Mouse (Mus musculus) neural tube, embryonic 11.5 days (tissue): Measurements from ENCODE around the gene Tapbp. TPM values are rescaled to one million over a fixed set of nuclear protein-coding genes. Genes with fewer than 3 reads are reported as not detected.
"Not testable (repeated sequence)": the region's sequence is repeated elsewhere in the genome, so short reads cannot be mapped to it uniquely, and the experiment has no call there.

Experiments used
- ATAC-seq: fragments of 200-750 bp; cut with Nextera tagmentation; 2 replicates; pipeline ENCODE4 v1.8.0; 2017; ENCODE audit warnings: moderate number of reproducible peaks, mild to moderate bottlenecking, moderate TSS enrichment, moderate library complexity; ENCODE audit not compliant: insufficient read depth, low FRiP score, low TSS enrichment
- DNase-seq: peaks from one replicate; pipeline ENCODE4 v3.0.0-alpha.2; 2015; ENCODE audit warnings: low spot score
- H3K27ac ChIP-seq: fragments of 300-500 bp; sonication (generic); 2 replicates; pipeline ENCODE4 v1.5.1; 2014; ENCODE audit warnings: low read depth, mild to moderate bottlenecking, low read length
- H3K27me3 ChIP-seq: fragments of 300-500 bp; sonication (generic); 2 replicates; pipeline ENCODE4 v1.6.1; 2014; ENCODE audit warnings: mild to moderate bottlenecking, low read length, mixed read lengths; ENCODE audit not compliant: control insufficient read depth, insufficient read depth
- H3K36me3 ChIP-seq: fragments of 300-500 bp; sonication (generic); 2 replicates; pipeline ENCODE4 v1.6.1; 2014; ENCODE audit warnings: mild to moderate bottlenecking, low read length, moderate library complexity, mixed read lengths; ENCODE audit not compliant: control insufficient read depth, insufficient read depth
- H3K4me1 ChIP-seq: fragments of 300-500 bp; sonication (generic); 2 replicates; pipeline ENCODE4 v1.6.1; 2014; ENCODE audit warnings: low read length, mixed read lengths; ENCODE audit not compliant: control insufficient read depth, insufficient read depth
- H3K4me2 ChIP-seq: fragments of 300-500 bp; sonication (generic); 2 replicates; pipeline ENCODE4 v1.6.1; 2014; ENCODE audit warnings: low read depth, mild to moderate bottlenecking, moderate library complexity
- H3K4me3 ChIP-seq: fragments of 300-500 bp; sonication (generic); 2 replicates; pipeline ENCODE4 v1.5.1; 2014; ENCODE audit warnings: low read depth, low read length
- H3K9ac ChIP-seq: fragments of 300-500 bp; sonication (generic); 2 replicates; pipeline ENCODE4 v1.6.1; 2014; ENCODE audit warnings: mild to moderate bottlenecking, low read length
- H3K9me3 ChIP-seq: fragments of 300-500 bp; sonication (generic); 2 replicates; pipeline ENCODE4 v1.6.1; 2016; ENCODE audit warnings: low read length; ENCODE audit not compliant: control insufficient read depth
- WGBS: fragments of 180-500 bp; shearing (Covaris S2); extraction: QIAGEN DNeasy Blood & Tissue Kit; methylation state at CpG from one replicate; pipeline ENCODE4 v1.1.7; 2014; 5-methylcytosine and 5-hydroxymethylcytosine counted together
- polyA plus RNA-seq: library from polyadenylated mRNA; unstranded; fragments of >200 nt; fragmentation: Nextera tagmentation; extraction: Ambion mirVana; gene quantifications from 2 replicates; pipeline ENCODE4 v1.2.1, GENCODE M21; 2014

Tapbp gene
- 12.9 and 16.2 TPM in 2 replicates for polyA plus RNA-seq

DNA sequence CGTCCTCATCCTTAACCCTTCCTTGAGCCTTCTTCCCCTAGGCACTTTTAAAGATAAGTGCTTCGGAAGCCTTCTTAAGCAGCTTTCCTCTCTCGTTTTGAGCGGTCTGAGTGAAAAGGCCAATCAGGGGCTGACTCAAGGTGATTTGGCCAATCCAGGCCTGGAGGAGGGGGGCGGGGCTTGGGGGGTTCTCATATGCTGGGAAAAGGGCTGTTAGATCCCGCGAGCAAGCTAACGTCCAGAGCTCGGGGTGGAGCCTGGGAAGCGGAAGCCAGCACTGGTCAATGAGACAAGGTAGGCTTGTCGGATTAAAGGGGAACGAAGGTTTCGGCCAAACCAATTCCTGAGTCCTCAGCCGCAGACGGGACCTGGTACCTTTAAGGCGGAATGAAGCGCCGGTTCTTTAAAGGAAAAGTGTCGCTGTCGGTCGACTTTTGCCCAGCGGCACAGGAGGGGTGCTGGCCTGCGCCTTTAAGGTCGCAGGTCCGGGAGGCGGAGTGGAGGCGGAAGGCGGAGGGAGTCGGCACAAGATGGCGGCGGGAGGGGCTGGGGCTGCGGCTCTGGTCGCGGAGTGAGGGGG is at the start of gene Tapbp, which contains the start of gene Zbtb22:
TSS of gene Tapbp (plus strand) at position 229 of the 580 bp plus-strand sequence.
TSS of gene Zbtb22 (plus strand) at position 234 of the 580 bp plus-strand sequence.
- Histone ChIP-seq H3K4me3 (peak within 1 kb of the TSS; percentile 50), H3K9me3 (no peaks in the 10 kb centered on the region), H3K27ac (0 out of 2 replicates have a peak within 1 kb of the TSS, but pooled peaks have one; percentile 63), H3K27me3 (no peaks in the 10 kb centered on the region), H3K4me1 (peaks cover 20% of the 10 kb centered on the region), H3K36me3 (peaks cover 23% of the 10 kb centered on the region), H3K4me2 (peak within 1 kb of the TSS; percentile 54), H3K9ac (peak within 1 kb of the TSS; percentile 52)
- under 1% methylated on average over 31 of the region's 34 CpGs for WGBS
- ATAC-seq (peak; percentile 89), DNase-seq (peak; percentile 97)

DNA sequence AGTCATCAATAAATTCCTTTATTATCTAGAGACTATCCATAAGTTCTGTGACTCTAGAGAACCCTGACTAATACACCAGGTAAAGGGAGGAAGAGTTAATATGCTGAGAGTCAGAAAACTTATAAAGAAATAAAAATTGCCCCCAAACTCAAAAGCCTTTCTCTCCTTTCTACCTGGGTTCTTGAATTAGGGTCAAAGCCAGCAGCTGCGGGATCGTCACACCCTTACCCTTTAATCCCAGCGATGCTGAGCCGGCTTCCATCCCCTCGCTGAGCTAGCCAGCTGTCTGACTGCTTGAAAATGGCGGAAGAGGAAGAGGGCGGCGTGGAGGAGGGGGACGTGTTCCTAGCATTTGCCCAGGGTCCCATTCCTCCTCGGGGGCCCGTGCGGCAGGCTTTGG is 42.2 kb upstream of the Tapbp start, which contains the start of gene Gm7029:
TSS of gene Gm7029 (plus strand) at position 301 of the 400 bp plus-strand sequence.
- DNase-seq, H3K4me3 ChIP-seq, ATAC-seq: not testable (repeated sequence)

DNA sequence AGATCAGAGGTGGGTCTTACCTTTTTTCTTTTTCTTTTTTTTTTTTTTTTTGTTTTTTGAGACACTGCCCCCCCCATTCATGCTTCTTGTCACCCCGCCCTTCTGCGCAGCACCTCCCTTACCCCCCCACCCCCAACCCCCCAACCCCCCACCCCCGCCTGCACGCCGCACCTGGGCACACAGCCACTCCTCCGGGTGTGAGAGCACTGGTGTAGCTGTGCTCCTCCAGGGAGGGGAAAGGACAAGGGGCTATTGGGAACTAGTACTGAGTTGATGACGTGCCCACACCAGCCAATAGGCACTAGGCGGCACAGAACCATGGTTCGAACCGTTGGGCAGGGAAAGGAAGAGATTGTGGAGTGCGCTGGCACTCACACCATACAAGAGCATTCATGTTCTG is 41.3 kb upstream of the Tapbp start:
- H3K4me1 ChIP-seq: no peaks in the 10 kb centered on the region
- no peak for DNase-seq
- H3K27ac ChIP-seq: no peak overlapping the region
- no peak overlapping the region for H3K4me3 ChIP-seq
- H3K36me3 ChIP-seq: no peaks in the 10 kb centered on the region
- H3K9me3 ChIP-seq: no peaks in the 10 kb centered on the region
- no peaks in the 10 kb centered on the region for H3K27me3 ChIP-seq
- no peak for ATAC-seq
- H3K4me2 ChIP-seq: no peak overlapping the region
- WGBS: 91% methylated on average over 11 of the region's 11 CpGs
- H3K9ac ChIP-seq: no peak overlapping the region

More for the DNA sequence above, 42.2 kb upstream of the Tapbp start, which contains the start of gene Gm7029:
- H3K36me3 ChIP-seq, H3K9me3 ChIP-seq, H3K4me1 ChIP-seq, H3K27ac ChIP-seq, H3K4me2 ChIP-seq, H3K9ac ChIP-seq, H3K27me3 ChIP-seq: not testable (repeated sequence)
- WGBS: 89% methylated on average over 3 of the region's 12 CpGs

DNA sequence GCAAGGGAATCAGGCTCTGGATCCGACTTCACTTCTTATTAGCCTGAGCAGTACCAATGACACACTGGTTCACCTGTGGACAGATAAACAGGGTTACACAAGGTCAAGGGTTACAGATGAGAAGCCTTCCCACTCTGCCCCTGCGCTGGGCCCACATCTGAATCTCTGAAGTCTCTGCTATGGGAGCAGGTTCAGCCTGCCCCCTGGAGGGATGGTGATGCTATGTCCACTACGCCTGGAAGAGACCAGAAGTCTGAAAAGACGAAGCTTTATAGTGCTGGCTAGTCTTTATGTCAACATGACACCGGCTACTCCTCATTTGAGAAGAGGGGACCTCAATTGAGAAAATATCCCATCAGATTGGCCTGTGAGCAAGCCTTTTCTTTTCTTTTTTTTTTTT is 39.9 kb upstream of the Tapbp start:
- not testable (repeated sequence) for H3K4me2 ChIP-seq

DNA sequence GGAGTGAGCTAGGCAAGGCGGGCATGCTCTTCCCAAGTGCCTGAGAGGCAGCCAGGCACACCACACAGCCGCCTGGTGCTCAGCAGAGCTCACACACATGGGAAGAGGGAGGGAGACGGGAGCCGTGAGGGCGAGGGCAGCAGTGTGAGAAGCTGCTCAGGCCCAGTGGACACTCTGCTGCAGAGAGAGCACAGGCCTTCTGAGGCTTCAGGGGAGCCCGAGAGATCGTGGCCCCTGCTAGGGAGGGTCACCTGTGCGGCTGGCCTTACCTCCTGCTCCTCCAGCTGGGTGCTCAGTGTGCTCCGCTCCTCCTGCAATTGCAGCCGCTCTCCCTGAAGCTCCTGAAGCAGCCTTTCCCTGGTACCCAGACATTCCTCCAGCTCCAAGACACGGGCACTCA is 31.4 kb upstream of the Tapbp start:
- H3K4me1 ChIP-seq, H3K36me3 ChIP-seq, H3K9ac ChIP-seq, H3K4me3 ChIP-seq, ATAC-seq, H3K9me3 ChIP-seq, H3K27ac ChIP-seq, H3K4me2 ChIP-seq, DNase-seq, H3K27me3 ChIP-seq: not testable (repeated sequence)
- 95% methylated on average over 6 of the region's 11 CpGs for WGBS

More for the DNA sequence above, 39.9 kb upstream of the Tapbp start:
- peak; percentile 22 for DNase-seq
- not testable (repeated sequence) for H3K9me3 ChIP-seq, ATAC-seq, H3K27me3 ChIP-seq, H3K36me3 ChIP-seq, H3K4me1 ChIP-seq, H3K27ac ChIP-seq, H3K4me3 ChIP-seq, H3K9ac ChIP-seq
- 82% methylated on average over 5 of the region's 5 CpGs for WGBS

DNA sequence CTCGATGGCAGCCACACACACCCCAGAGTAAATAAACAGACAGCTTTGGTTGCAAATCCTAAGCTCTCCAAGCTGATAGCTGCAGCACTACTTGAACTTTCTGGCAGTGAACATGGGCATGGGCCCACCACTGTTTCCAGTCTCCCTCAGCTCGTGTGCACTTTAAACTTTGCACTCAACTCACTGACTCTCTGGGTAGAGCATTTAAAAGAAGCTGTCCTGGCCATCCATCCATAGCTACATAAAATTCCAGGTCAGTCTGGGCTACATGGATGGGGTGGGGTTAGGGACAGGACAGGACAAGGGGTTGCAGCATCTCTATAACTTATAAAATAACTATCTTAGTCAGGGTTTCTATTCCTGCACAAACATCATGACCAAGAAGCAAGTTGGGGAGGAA is 27.9 kb upstream of the Tapbp start:
- H3K9me3 ChIP-seq, DNase-seq, H3K36me3 ChIP-seq, ATAC-seq, H3K4me2 ChIP-seq, H3K27ac ChIP-seq, H3K9ac ChIP-seq, H3K27me3 ChIP-seq, H3K4me3 ChIP-seq, H3K4me1 ChIP-seq: not testable (repeated sequence)
- 81% methylated on average over 2 of the region's 2 CpGs for WGBS

DNA sequence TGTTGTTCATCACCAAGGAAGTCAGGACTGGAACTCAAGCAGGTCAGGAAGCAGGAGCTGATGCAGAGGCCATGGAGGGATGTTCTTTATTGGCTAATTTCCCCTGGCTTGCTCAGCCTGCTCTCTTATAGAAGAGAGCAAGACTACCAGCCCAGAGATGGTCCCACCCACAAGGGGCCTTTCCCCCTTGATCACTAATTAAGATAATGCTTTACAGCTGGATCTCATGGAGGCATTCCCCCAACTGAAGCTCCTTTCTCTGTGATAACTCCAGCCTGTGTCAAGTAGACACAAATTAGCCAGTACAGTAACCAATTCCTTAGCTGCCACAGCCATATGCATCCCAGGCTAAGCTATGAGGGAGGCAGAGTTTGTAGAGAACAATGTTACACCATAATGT is 27.5 kb upstream of the Tapbp start:
- H3K36me3 ChIP-seq, H3K4me2 ChIP-seq, H3K27ac ChIP-seq, ATAC-seq, DNase-seq, H3K4me3 ChIP-seq, H3K9ac ChIP-seq, H3K27me3 ChIP-seq, H3K4me1 ChIP-seq, H3K9me3 ChIP-seq: not testable (repeated sequence)

DNA sequence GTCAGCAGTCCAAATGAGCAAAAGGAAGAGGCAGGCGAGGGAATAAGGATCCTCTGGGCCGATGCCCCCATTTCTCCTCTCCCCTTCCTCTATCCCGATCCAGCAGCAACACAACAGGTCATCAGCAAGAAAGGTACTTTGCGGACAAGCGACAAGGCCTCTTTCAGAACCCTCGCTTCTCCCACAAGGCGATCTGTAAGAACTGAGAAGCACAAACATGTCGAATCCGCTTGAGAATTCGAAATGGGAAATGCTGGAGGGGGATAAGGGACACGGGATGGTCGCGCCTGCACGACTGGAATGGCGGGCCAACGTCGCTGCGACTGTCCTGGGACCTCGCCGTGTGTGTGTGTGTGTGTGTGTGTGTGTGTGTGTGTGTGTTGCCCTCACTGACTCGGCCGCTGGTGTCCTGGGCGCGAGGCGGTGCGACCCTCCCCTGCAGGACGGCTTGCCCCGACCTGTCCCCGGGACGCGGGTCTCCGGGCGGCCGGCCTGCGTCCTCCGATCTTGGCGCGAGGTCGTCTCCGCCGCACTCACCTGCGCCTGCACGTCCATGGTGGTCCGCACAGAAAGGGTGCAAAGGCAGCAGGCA is 25.7 kb upstream of the Tapbp start:
- H3K4me1 ChIP-seq, H3K36me3 ChIP-seq, DNase-seq, H3K27me3 ChIP-seq, H3K9me3 ChIP-seq: not testable (repeated sequence)
- 0 out of 2 replicates have a peak overlapping the region, but pooled peaks have one; percentile 20 for H3K27ac ChIP-seq
- peak overlapping the region; percentile 55 for H3K4me2 ChIP-seq
- WGBS: under 1% methylated on average over 37 of the region's 44 CpGs
- H3K9ac ChIP-seq: peak overlapping the region; percentile 61
- H3K4me3 ChIP-seq: peak overlapping the region; percentile 64
- peak; percentile 53 for ATAC-seq
